Mouse (Mus musculus): ENCODE measurements around the gene Jam2.

DNA sequence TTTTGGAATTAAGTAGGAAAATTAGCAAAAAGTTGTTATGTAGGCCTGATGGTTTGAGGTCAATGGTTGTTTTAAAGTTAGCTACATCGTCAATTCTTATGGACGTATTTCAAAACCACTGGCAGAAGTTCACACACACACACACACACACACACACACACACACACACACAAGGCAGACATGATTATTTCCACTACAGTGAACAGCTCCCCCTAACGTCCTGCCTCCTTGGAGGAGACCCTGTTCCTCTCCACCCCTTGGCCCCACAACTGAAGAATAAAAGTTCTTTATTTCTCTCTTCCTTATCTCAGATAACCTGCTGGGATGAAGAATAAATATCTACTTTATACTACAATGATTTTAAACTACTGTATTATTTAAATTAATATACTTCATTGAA, 21.4 kb downstream of the Jam2 start:
- TF ChIP-seq CTCF (IDR thresholded peaks at IDR 0.05; ENCODE audit: borderline replicate concordance, insufficient read depth, low read depth, low read length) = no peak
- TF ChIP-seq POLR2A (IDR thresholded peaks at IDR 0.05; ENCODE audit: borderline replicate concordance, insufficient read depth, low read length) = no peak

Data from cerebellum, adult 2 months (tissue).